Mouse (Mus musculus) kidney, adult 2 months (tissue): ENCODE results near the gene Gm20683.

Experiments
- CTCF ChIP-seq: fragments of 200-500 bp; conservative IDR thresholded peaks from 2 replicates; pipeline ENCODE4 v1.5.1; 2011; ENCODE audit warnings: low read depth, mild to moderate bottlenecking, control low read depth, low read length, moderate library complexity, mixed read lengths; ENCODE audit not compliant: insufficient read depth, insufficient read length
- POLR2A ChIP-seq: fragments of 200-500 bp; IDR thresholded peaks from one replicate; pipeline ENCODE4 v1.6.1; 2011; ENCODE audit warnings: low read depth, low read length, control low read depth

GRCm38 (mm10) chr17:25818851-25819780 lies 22.4 kb downstream of the Gm20683 start:
- no peak for TF ChIP-seq POLR2A
- TF ChIP-seq CTCF, result no peak
